Mouse (Mus musculus) layer of hippocampus, postnatal 10 days (tissue): ENCODE measurements around the gene Gtf2h3. TPM values are rescaled to one million over a fixed set of nuclear protein-coding genes. Genes with fewer than 3 reads are reported as not detected.
A peak's percentile ranks its signal among the peaks of the same experiment; 100 is the strongest.
"Not testable (repeated sequence)": the region's sequence is repeated elsewhere in the genome, so short reads cannot be mapped to it uniquely, and the experiment has no call there.

Source experiments
- DNase-seq, 2 experiments: peaks; one replicate each; pipeline ENCODE4 v3.0.0; 2021; ENCODE audit warnings: low spot score in 2 of 2
- long read RNA-seq: library from polyadenylated mRNA; stranded (forward); transcript quantifications from one replicate; pipeline ENCODE4 v2.0.0, GENCODE M21; 2023
- total RNA-seq, 2 experiments: library from RNA; stranded (reverse); gene quantifications; 2 replicates each; pipeline ENCODE4 v1.2.3; 2021

Gtf2h3 gene
- 10 to 100 TPM; 29.0 to 31.0 TPM for total RNA-seq
- long read RNA-seq, transcript Gtf2h3-201 (13 exons, 2,672 nt), result major isoform, 30 of 35 reads
- long read RNA-seq, partial matches to known transcripts, result 4 of 35 reads
- long read RNA-seq, other reads (novel, unspliced or antisense), result 0 of 35 reads

DNA sequence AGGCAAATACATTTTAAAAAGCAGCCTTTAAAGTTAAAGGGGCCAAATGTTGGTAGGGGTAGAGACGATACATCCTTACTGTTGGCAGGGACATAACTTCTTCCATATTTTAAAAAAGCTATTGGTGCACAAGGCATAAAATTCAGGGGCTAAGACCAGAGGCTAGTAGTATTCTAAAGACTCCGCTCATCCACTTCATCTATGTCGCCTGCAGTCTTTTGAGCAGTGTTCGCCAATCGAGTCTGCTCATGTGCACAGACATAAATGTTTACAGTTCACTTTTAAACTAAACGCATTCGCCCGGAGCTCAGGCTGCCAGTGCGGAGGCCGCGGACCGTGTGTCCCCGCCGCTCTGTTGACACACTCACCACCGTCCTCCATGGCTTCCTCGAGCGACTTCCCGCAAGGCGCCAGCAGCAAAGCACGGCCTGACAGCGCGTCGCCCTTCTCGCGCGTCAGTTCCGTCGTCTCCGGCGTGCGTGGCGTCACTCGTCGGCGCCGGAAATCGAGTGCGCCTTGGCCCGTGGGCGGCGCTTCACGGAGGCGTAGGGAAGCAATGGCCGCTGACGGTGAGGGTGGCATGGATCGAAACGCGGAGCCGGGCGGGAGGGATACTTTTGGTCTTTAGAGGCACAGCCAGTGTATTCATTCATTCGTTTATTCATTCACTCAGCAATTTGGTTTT is at the start of gene Gtf2h3, which contains the start of gene Eif2b1:
Gene Gtf2h3, plus strand, starts transcription at position 508 of the 685 bp plus-strand sequence.
Gene Eif2b1, minus strand, starts transcription at position 499 of the 685 bp plus-strand sequence.
- peak; percentile 94 to 95 for DNase-seq

- DNase-seq, result no peak
These were observed 49.7 kb upstream of the Gtf2h3 start for GRCm38 (mm10) chr5:124529191-124529651.

- no peak for DNase-seq
These were observed 49.2 kb upstream of the Gtf2h3 start for GRCm38 (mm10) chr5:124529697-124530096.

DNA sequence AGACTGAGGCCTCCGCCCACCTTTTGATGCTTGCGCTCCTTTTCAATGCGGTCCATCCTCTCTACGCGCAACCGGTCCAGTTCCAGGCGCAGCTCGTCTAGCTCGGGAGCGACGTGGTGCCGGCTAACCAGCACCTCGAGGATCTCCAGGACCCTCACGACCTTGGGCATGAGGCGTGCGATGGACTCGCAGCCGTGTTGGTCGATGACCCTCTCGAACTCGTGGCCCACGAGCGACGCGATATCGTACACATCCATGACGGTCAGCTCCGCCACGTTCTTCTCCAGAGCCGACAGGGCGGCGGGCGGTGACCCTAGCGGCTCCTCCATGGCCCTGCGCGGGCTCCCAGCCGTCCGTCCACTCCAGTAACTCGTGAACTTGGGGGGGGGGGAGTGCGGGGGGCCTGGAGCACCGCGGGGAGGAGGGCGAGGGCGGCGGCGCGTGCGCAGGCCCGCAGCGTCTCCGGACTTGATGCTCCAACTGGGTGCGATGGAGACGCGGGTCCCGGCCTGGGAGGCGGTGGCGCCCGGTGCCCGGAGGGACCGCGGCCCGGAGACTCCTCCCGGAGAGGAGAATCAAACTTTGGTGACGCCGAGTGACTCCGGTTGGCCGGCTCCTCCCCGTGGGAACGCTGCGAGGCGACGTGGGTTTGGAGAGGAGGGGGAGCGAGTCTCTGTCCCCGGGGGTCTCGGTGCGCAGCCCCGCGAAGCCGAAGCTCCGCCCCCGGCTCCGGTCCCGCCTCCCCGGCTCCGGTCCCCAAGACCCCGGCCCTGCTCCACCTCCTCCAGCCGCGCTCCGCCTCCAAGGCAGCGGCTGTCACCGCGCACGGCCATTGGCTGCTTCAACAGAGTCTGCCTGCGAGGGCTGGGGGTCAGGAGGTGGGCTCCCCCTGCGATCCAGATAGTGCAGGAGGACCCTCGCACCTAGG is 48.0 kb upstream of the Gtf2h3 start, which contains the start of gene Rilpl1:
Gene Rilpl1, minus strand, starts transcription at position 737 of the 928 bp plus-strand sequence.
- peak; percentile 76 to 88 for DNase-seq

GRCm38 (mm10) chr5:124531583-124531930 is 47.4 kb upstream of the Gtf2h3 start:
- no peak for DNase-seq

GRCm38 (mm10) chr5:124532451-124532850 is 46.5 kb upstream of the Gtf2h3 start:
- DNase-seq, result no peak

DNA sequence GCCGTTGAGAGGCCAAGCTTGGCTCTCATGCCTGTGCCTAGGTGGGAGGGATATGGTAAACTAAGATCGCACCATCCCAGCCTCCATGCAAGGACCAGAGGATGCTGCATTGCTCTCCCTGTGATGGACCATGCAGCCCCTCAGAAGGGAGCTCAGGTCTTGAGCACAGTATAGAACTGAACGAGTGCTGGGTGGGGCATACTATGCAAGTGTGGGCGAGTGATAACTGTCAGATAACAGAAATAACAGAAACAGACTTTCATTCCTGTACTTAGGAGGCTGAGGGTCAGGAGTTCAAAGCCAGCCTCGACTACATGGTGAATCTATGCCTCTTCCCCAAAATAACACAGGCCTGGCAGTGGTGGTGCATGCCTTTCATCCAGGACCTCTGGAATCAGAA is 43.9 kb upstream of the Gtf2h3 start:
- no peak for DNase-seq

GRCm38 (mm10) chr5:124536776-124537175 is 42.2 kb upstream of the Gtf2h3 start:
- peak in 1 of 2 experiments; percentile 36 for DNase-seq

GRCm38 (mm10) chr5:124538813-124539792 is 39.8 kb upstream of the Gtf2h3 start:
- DNase-seq, result peak; percentile 51 to 71

GRCm38 (mm10) chr5:124539905-124540304 is 39.0 kb upstream of the Gtf2h3 start:
- DNase-seq, result no peak

DNA sequence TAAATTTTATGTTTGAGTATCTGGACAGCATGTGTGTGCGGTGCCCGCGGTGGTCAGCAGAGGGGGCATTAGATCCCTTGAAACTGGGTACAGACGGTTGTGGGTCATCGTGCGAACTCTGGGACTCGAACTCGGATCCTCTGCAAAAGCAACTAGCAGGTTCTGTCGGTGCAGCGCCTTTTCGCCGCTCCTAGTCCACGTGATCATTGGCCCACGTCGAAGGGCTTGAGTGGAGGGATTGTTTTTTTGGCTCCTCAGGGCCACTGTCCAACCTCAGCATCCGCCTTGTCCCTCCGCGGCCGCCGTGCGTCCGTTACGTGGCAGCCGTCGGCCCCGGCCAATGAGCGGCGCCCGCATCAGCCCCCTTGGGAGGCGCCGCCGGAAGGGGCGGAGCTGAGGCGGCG is 38.6 kb upstream of the Gtf2h3 start, which contains the start of gene Tmed2:
Gene Tmed2, plus strand, starts transcription at position 313 of the 404 bp plus-strand sequence.
- DNase-seq, result peak; percentile 93 to 95

- peak; percentile 56 to 75 for DNase-seq
These were observed 37.9 kb upstream of the Gtf2h3 start for GRCm38 (mm10) chr5:124540905-124541601.

DNA sequence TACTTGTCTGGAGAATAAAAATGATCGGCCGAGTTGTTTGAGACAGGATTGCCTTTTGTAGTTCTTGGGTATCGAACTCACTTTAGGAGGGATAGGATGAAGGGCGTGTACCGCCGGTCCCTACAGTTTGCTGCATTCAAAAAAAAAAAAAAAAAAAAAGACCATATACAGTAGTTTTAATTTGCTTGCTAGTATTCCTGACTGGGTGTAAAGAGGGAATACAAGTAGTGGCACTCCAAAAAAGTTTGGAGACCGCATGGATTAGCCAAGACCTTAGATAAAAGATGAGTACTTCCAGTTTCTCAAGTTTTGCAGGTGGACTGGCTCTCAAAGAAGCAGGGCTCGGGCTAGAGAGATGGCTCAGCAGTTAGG is 37.4 kb upstream of the Gtf2h3 start:
- no peak for DNase-seq

DNA sequence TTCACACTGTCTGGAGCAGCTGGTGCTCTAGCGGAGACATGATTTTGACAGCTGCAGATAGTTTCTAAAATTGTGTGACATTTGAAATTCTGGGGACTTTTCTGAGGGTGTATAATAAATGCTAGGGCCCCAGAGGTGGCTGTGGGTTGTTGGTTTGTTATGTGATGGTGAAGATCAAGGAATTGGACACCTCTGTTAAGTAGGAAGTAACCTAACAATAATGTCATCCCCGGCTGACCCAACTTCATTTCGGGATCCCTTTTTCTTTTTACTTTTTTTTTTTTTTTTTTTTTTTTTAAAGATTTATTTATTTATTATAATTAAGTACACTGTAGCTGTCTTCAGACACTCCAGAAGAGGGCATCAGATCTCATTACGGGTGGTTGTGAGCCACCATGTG is 28.2 kb upstream of the Gtf2h3 start:
- not testable (repeated sequence) for DNase-seq

- not testable (repeated sequence) for DNase-seq
These were observed 27.4 kb upstream of the Gtf2h3 start for GRCm38 (mm10) chr5:124551349-124552093.

GRCm38 (mm10) chr5:124552094-124552472 is 26.9 kb upstream of the Gtf2h3 start:
- no peak for DNase-seq

DNA sequence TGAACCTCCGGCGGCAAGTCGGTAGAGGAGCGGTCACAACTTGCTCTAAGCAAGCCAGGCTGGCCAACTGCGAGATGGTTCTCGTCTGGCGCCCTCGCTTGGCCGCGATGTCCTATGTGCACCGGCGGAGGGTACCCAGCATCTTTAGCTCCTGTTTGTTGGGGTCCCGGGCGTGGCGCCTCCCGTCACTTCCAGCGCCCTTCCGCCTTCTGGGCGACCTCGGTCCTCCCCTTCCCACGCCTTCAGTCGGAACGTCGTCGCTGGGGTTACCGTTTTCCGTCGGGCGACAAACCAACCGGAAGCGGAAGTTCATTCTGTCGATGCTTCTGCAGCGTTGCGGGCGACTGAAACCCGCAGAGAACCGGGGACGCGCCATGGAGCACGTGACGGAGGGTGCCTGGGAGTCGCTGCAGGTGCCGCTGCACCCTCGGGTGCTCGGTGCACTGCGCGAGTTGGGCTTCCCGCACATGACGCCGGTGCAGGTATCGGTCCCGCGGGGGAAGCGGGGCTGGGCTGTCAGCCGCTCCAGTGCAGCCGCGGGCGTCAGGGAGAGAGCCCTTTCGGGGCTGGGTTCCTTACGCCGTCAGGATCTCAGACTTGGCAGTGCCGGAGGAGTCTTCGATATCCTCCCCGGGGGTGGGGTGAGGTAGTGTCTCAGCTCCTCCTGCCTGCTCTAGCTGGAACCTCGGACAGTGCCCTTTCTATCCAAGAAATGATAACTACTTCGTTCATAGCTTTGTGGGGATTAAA is 26.2 kb upstream of the Gtf2h3 start, which contains the start of gene Ddx55:
Gene Ddx55, plus strand, starts transcription at position 307 of the 750 bp plus-strand sequence.
- peak; percentile 91 to 93 for DNase-seq

GRCm38 (mm10) chr5:124553607-124554006 is 25.3 kb upstream of the Gtf2h3 start:
- no peak for DNase-seq
